Mouse (Mus musculus): ENCODE measurements around the gene Hps5.

Gene Hps5

DNA sequence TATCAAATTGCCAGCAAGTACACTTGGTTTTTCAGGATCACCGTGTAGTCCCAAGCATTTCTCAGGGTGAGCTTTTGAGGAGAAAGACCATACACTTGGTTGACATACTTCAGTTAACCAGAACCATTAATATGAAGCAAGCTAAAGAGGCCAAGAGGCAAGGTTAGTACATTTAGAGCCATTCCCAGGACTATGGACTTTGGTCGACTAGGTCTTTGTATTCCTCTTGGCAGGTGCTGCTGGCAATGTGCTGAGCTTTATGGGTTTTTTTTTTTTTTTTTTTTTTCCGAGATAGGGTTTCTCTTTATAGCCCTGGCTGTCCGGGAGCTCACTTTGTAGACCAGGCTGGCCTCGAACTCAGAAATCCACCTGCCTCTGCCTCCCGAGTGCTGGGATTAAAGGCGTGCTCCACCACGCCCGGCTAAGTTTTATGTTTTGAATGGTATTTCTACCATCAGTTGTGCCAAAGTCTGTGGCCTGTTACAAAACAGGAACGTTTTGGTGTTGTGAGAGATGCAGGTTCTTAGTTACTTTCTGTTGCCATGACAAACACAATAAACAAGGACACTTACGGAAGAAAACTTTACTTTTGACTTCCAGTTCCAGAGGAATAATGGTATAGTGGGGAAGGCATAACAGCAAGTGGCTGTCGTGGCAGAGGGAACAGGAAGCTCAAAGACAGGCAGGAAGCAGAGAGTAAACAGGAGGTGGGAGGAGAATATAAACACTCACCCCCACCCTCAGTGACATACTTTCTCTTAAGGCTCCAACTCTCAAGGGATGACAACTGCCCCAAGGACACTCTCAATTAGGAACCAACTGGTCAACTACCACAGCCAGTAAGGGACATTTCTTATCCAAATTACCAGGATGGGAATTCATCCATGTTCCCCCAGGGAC, 57.1 kb downstream of the Hps5 start:
- no peak for DNase-seq (ENCODE audit: low spot score)

GRCm38 (mm10) chr7:46734983-46735382, 60.9 kb downstream of the Hps5 start:
- no peak for DNase-seq (ENCODE audit: low spot score)

- no peak for DNase-seq (ENCODE audit: low spot score)
Observed at GRCm38 (mm10) chr7:46732458-46732857, 63.4 kb downstream of the Hps5 start, which contains the start of gene Saa4. Saa4 (minus strand) TSS chr7:46732603.

DNA sequence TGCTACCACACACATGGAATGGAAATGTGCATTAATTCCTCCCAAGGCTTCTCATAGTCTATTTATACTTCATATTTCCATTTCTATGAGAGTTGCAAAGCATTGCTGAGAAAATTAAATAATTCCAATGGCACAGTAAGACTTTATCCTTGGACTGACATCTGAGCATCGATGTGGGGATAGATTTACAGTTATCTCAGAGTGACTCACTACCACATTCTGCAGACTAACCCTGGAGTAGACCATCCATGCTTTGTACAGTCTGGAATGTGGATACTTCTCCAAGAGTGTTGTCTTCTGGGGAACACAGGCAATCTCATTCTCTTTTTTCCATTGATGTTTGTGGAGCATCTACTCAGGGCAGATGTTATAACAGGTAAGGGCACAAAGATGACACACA, 68.3 kb downstream of the Hps5 start:
- no peak for DNase-seq (ENCODE audit: low spot score)

- DNase-seq (ENCODE audit: low spot score) = no peak
Observed at GRCm38 (mm10) chr7:46724396-46724795, 71.5 kb downstream of the Hps5 start.

GRCm38 (mm10) chr7:46723849-46724248, 72.0 kb downstream of the Hps5 start:
- DNase-seq (ENCODE audit: low spot score) = no peak

- no peak for DNase-seq (ENCODE audit: low spot score)
Observed at GRCm38 (mm10) chr7:46723354-46723753, 72.5 kb downstream of the Hps5 start.

- DNase-seq (ENCODE audit: low spot score) = no peak
Observed at GRCm38 (mm10) chr7:46720460-46720859, 75.4 kb downstream of the Hps5 start.

GRCm38 (mm10) chr7:46719526-46719925, 76.3 kb downstream of the Hps5 start:
- no peak for DNase-seq (ENCODE audit: low spot score)

DNA sequence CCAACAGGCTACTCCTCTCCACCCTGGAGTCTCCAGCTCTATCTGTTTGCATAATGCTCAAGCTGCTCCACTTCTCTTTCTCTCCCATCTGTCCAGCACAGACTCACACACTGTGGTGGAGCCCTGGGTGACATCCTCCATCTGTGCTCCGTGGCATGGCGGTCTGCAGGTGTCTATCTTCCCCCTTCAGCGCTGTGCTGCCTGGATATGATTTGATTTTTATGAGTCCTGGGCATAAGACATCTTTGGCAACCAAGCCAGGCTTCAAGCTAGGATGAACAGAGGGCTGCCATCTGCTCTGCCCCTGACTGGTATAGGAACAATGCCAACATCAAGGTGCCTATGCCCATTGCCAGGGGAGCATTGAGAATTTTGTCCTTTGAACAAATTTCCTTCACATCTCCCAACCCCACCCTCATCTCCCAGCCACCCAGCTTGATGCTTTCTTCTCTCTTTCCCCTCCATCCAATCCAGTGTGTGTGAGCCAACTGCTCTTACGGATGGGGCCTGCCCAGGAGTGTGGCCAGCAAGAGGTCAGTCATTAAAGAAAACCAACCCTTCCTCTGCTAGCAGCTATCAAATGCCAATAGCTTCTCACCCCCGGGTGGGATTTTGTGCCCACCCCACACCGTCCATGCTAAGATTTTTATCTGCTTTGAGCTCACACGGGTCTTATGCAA, 77.1 kb downstream of the Hps5 start:
- DNase-seq (ENCODE audit: low spot score) = no peak

- no peak for DNase-seq (ENCODE audit: low spot score)
Observed at GRCm38 (mm10) chr7:46716897-46717296, 79.0 kb downstream of the Hps5 start.

DNA sequence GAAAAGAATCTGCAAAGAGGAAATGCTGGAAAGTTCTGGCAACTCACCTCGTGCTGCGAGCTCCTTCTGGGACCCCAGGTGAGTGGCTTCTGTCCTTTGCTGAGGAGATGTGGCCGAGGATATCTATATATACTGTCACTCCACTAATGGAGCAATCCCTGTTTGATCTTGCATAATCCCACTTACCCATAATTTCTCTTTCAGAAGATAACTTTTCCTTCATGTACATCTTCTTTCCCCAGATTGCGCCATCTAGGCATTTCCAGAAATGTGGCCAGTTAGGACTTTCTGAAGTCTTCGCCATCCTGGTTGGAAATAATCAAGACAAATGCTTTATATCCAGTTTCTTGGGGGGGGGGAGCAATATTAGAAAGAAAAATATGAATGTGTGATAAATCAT, 80.3 kb downstream of the Hps5 start, which contains the start of gene Saa3:
Gene Saa3 (minus strand): TSS at position 101 of the 400 bp plus-strand sequence.
- DNase-seq (ENCODE audit: low spot score) = no peak

GRCm38 (mm10) chr7:46714518-46714917, 81.3 kb downstream of the Hps5 start:
- DNase-seq (ENCODE audit: low spot score) = peak; percentile 73

DNA sequence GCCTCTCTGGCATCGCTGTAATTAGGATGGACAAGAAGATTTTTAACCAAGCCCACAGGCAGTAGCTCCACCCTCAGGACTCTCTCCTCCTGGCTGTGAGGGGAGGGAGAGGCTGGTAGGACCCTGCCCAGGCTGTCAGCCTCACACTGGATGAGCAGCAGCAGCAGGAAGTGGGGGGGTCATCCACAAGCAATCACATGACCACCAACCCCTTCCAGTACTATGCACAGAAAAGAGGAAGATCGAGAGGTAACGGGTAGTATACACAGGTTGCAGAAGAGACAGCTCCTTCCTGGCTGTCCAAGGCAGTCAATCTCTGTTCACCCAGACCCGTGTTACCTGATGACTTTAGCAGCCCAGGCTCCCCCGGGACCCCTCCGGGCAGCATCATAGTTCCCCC, 83.6 kb downstream of the Hps5 start:
- no peak for DNase-seq (ENCODE audit: low spot score)
